Mouse (Mus musculus) embryonic facial prominence, embryonic 15.5 days (tissue): ENCODE results near the gene Ifi205. TPM values are rescaled to one million over a fixed set of nuclear protein-coding genes. Genes with fewer than 3 reads are reported as not detected.
A peak's percentile ranks its signal among the peaks of the same experiment; 100 is the strongest.
"Not testable (repeated sequence)": the region's sequence is repeated elsewhere in the genome, so short reads cannot be mapped to it uniquely, and the experiment has no call there.

Experiments
- ATAC-seq: fragments of 200-750 bp; cut with Nextera tagmentation; 2 replicates; pipeline ENCODE4 v1.8.0; 2017; ENCODE audit warnings: low read depth, moderate TSS enrichment; ENCODE audit not compliant: insufficient number of reproducible peaks, low FRiP score, low TSS enrichment
- H3K27ac ChIP-seq: fragments of 300-500 bp; sonication (generic); replicated peaks from 2 replicates; pipeline ENCODE4 v1.5.1; 2015; ENCODE audit warnings: mild to moderate bottlenecking, inconsistent platforms
- H3K27me3 ChIP-seq: fragments of 300-500 bp; sonication (generic); 2 replicates; pipeline ENCODE4 v1.6.1; 2015; ENCODE audit warnings: inconsistent platforms
- H3K36me3 ChIP-seq: fragments of 300-500 bp; sonication (generic); 2 replicates; pipeline ENCODE4 v1.6.1; 2015; ENCODE audit warnings: mild to moderate bottlenecking, inconsistent platforms
- H3K4me1 ChIP-seq: fragments of 300-500 bp; sonication (generic); 2 replicates; pipeline ENCODE4 v1.6.1; 2015; ENCODE audit warnings: inconsistent platforms
- H3K4me2 ChIP-seq: fragments of 300-500 bp; sonication (generic); replicated peaks from 2 replicates; pipeline ENCODE4 v1.6.1; 2015; ENCODE audit warnings: mild to moderate bottlenecking, inconsistent platforms
- H3K4me3 ChIP-seq: fragments of 300-500 bp; sonication (generic); replicated peaks from 2 replicates; pipeline ENCODE4 v1.5.1; 2015; ENCODE audit warnings: mild to moderate bottlenecking, inconsistent platforms
- H3K9ac ChIP-seq: fragments of 300-500 bp; sonication (generic); 2 replicates; pipeline ENCODE4 v1.6.1; 2015; ENCODE audit warnings: inconsistent platforms
- H3K9me3 ChIP-seq: fragments of 300-500 bp; sonication (generic); replicated peaks from 2 replicates; pipeline ENCODE4 v1.6.1; 2016; ENCODE audit warnings: inconsistent platforms
- WGBS: fragments of 180-500 bp; shearing (Covaris S2); methylation state at CpG from one replicate; pipeline ENCODE4 v1.1.7; 2015; 5-methylcytosine and 5-hydroxymethylcytosine counted together
- polyA plus RNA-seq: library from polyadenylated mRNA; unstranded; fragments of >200 nt; fragmentation: Nextera tagmentation; extraction: Ambion mirVana; gene quantifications from 2 replicates; pipeline ENCODE4 v1.2.1, GENCODE M21; 2015

The Ifi205 gene
- polyA plus RNA-seq, 1 experiment from 2014 or later = 0.16 TPM

- not testable (repeated sequence) for H3K27me3 ChIP-seq, H3K4me3 ChIP-seq, H3K27ac ChIP-seq, H3K4me1 ChIP-seq, H3K36me3 ChIP-seq, H3K4me2 ChIP-seq, H3K9ac ChIP-seq, ATAC-seq, H3K9me3 ChIP-seq
- WGBS = 83% methylated on average over 12 of the region's 12 CpGs
These were observed 10.7 kb upstream of the Ifi205 start for GRCm38 (mm10) chr1:174042091-174042884.

DNA sequence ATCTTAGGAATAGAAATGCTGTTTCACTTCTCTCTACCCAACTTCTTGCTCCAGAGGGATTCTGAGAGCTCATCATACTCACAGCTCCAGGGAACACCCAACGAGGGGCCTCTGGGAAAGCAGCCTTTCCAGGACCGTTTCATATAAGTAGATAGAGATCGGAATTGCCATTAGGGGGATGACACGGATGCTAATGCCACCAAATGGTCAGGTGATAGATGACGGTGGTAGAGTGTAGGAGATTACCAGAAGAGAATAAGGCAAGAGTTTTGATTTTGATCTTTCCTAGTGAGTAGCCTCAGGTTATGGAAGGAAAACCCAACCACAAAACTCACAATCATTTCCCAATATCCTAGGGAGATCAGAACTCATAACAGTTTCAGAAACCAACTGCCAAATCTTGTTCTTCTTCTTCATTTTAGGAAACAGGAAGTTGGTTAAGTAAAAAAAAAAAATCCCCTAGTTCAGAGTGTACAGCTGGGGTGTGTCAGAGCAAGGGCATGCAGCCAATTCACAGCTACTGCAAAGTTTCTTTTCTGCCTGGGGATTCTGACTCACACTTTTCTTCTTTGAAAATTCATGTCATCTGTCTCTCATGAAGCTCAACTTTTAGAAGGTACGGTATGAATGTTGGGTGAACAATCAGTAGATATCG is 9.0 kb upstream of the Ifi205 start, which contains the start of gene Olfr433:
Gene Olfr433 (plus strand): TSS at position 183 of the 655 bp plus-strand sequence.
- no peaks in the 10 kb centered on the region for H3K27me3 ChIP-seq
- H3K4me1 ChIP-seq = no peaks in the 10 kb centered on the region
- H3K9me3 ChIP-seq = no peaks in the 10 kb centered on the region
- WGBS = 76% methylated on average over 7 of the region's 7 CpGs
- H3K4me3 ChIP-seq = no peak within 1 kb of the TSS
- H3K9ac ChIP-seq = no peak within 1 kb of the TSS
- ATAC-seq = no peak
- H3K27ac ChIP-seq = no peak within 1 kb of the TSS
- no peak within 1 kb of the TSS for H3K4me2 ChIP-seq
- no peaks in the 10 kb centered on the region for H3K36me3 ChIP-seq

DNA sequence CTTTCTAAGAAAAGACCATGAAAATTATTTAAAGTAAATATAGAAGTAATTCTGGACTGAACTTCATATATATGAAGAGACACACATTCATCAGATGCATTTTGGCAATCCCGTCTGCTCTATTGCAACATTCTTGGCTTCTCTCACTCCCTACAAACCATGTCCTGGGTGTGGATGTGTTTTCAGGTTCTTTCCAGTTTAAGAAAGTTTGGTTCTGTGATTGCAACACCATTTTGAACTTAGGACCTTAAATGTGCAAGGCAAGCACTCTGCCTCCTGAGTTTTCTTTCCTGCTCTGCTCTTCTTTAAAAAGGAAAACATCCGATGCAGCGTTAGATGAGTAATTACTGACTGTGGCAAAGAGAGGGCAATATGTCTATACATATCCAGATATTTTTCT is 6.9 kb upstream of the Ifi205 start:
- no peaks in the 10 kb centered on the region for H3K36me3 ChIP-seq
- WGBS = 73% methylated on average over 3 of the region's 3 CpGs
- ATAC-seq = no peak
- no peaks in the 10 kb centered on the region for H3K4me1 ChIP-seq
- no peaks in the 10 kb centered on the region for H3K9me3 ChIP-seq
- no peak overlapping the region for H3K27ac ChIP-seq
- H3K27me3 ChIP-seq = no peaks in the 10 kb centered on the region
- no peak overlapping the region for H3K4me2 ChIP-seq
- no peak overlapping the region for H3K4me3 ChIP-seq
- H3K9ac ChIP-seq = no peak overlapping the region

- Histone ChIP-seq H3K4me3 (no peak overlapping the region), H3K9ac (no peak overlapping the region), H3K27ac (no peak overlapping the region), H3K4me1 (no peaks in the 10 kb centered on the region), H3K36me3 (no peaks in the 10 kb centered on the region), H3K4me2 (no peak overlapping the region), H3K27me3 (no peaks in the 10 kb centered on the region), H3K9me3 (no peaks in the 10 kb centered on the region)
- ATAC-seq = no peak
- 45% methylated on average over 4 of the region's 4 CpGs for WGBS
These were observed 4.2 kb upstream of the Ifi205 start for GRCm38 (mm10) chr1:174035841-174036240.

DNA sequence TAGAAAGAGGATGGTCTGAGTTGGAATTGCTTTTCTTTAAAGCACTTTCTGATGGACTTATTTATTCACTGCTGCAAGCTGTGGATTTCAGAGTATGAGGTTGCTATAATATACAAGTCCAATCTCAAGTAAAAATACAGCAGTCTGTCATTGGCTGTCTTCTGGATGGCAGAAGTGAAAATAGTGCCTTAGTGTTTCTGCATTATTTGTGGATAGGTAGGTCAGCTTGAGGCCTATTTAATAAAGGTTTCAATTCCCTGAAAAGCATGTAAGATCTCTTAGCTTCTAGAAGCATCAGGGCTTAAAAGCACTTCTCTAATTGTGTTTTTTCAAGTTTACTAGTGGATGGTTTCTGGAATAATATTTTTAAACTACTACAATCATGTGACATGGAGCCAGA is 24.6 kb downstream of the Ifi205 start:
- not testable (repeated sequence) for H3K27me3 ChIP-seq, H3K27ac ChIP-seq, ATAC-seq, H3K4me2 ChIP-seq, H3K9ac ChIP-seq, H3K36me3 ChIP-seq, H3K9me3 ChIP-seq, H3K4me3 ChIP-seq, H3K4me1 ChIP-seq

GRCm38 (mm10) chr1:174004352-174005109 is 27.1 kb downstream of the Ifi205 start:
- not testable (repeated sequence) for H3K27me3 ChIP-seq, H3K9ac ChIP-seq, H3K9me3 ChIP-seq, H3K4me1 ChIP-seq, H3K36me3 ChIP-seq, ATAC-seq, H3K27ac ChIP-seq, H3K4me2 ChIP-seq, H3K4me3 ChIP-seq
- 61% methylated on average over 2 of the region's 3 CpGs for WGBS

GRCm38 (mm10) chr1:173995003-173995402 is 36.6 kb downstream of the Ifi205 start:
- no peaks in the 10 kb centered on the region for H3K4me1 ChIP-seq
- no peak for ATAC-seq
- no peaks in the 10 kb centered on the region for H3K27me3 ChIP-seq
- H3K36me3 ChIP-seq = no peaks in the 10 kb centered on the region
- no peak overlapping the region for H3K27ac ChIP-seq
- no peak overlapping the region for H3K4me2 ChIP-seq
- H3K9ac ChIP-seq = no peak overlapping the region
- WGBS = 80% methylated on average over 4 of the region's 4 CpGs
- H3K4me3 ChIP-seq = no peak overlapping the region
- no peaks in the 10 kb centered on the region for H3K9me3 ChIP-seq

DNA sequence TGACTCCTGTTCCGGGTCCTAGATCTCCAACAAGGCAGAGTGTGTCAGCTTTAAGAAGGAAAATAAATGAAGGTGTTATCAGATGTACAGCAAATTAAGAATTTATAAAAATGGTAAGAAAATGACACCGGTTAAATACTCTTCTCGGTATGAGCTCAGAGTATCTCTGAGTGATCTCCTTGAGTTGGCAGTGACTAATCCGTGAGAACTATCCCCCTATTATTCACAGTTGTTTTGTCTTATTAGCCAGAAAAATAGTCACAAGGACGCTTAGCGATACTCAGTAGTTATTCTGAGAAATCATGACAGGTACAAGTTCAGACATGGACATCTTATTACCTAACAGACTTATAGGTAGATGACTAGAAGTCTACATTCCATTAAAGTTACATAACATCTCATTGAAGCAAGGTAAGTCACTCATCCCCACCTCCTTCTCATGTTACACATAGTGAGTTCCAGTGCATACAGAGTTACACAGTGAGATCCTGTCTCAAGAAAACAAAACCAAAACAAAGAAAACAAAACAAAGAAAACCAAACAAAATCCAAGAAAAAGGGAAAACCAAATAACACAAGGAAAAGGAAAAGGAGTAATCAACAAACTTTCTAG is 48.8 kb downstream of the Ifi205 start, which contains the start of gene Ifi202b:
Gene Ifi202b (minus strand): TSS at position 51 of the 612 bp plus-strand sequence.
- peak; percentile 51; the same call in 1 of the 2 replicates for ATAC-seq
- not testable (repeated sequence) for H3K4me3 ChIP-seq
- 71% methylated on average over 6 of the region's 6 CpGs for WGBS

DNA sequence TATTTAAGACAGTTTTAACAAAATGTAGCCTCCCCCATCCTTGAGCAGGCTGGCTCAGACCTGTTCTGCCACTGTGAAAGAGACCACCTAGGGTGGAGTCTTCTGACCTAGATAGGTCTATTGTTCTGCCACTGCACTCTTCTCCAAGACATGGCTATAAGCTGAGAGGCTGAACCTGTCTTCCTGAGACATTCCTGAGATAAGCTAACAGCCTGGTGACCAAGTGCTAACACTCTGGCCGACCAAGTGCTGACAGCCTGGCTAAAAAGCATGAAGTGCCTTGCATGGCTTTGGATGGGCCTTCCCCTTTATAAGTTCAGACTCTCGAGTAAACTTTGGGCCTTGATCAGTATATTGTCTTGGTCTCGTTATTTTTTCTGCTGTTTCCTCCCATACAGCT is 50.6 kb downstream of the Ifi205 start:
- not testable (repeated sequence) for H3K4me1 ChIP-seq, H3K27ac ChIP-seq, H3K9ac ChIP-seq, H3K27me3 ChIP-seq, ATAC-seq, H3K9me3 ChIP-seq, H3K36me3 ChIP-seq, H3K4me2 ChIP-seq, H3K4me3 ChIP-seq
- 52% methylated on average over 3 of the region's 3 CpGs for WGBS

More for the DNA sequence above, 48.8 kb downstream of the Ifi205 start, which contains the start of gene Ifi202b:
- not testable (repeated sequence) for H3K4me2 ChIP-seq, H3K9me3 ChIP-seq, H3K4me1 ChIP-seq, H3K27ac ChIP-seq, H3K27me3 ChIP-seq, H3K9ac ChIP-seq, H3K36me3 ChIP-seq

- Histone ChIP-seq H3K4me2 (no peak overlapping the region), H3K27me3 (no peaks in the 10 kb centered on the region), H3K4me3 (no peak overlapping the region), H3K9me3 (no peaks in the 10 kb centered on the region), H3K9ac (no peak overlapping the region), H3K4me1 (no peaks in the 10 kb centered on the region), H3K36me3 (no peaks in the 10 kb centered on the region), H3K27ac (no peak overlapping the region)
- ATAC-seq = no peak
These were observed 54.0 kb downstream of the Ifi205 start for GRCm38 (mm10) chr1:173977622-173978021.

GRCm38 (mm10) chr1:173973111-173973510 is 58.5 kb downstream of the Ifi205 start:
- no peak overlapping the region for H3K4me3 ChIP-seq
- no peaks in the 10 kb centered on the region for H3K36me3 ChIP-seq
- no peaks in the 10 kb centered on the region for H3K4me1 ChIP-seq
- H3K27ac ChIP-seq = no peak overlapping the region
- H3K9me3 ChIP-seq = no peaks in the 10 kb centered on the region
- no peaks in the 10 kb centered on the region for H3K27me3 ChIP-seq
- no peak overlapping the region for H3K4me2 ChIP-seq
- no peak overlapping the region for H3K9ac ChIP-seq
- no peak for ATAC-seq
